Mouse (Mus musculus) G1E (cell line): ENCODE data around the gene Aen.

ENCODE experiments used
- CTCF ChIP-seq: IDR thresholded peaks from 2 replicates; pipeline ENCODE4 v1.5.1; 2012; ENCODE audit warnings: low read depth, low read length, inconsistent platforms, mixed read lengths
- GATA1 ChIP-seq: IDR thresholded peaks from 2 replicates; pipeline ENCODE4 v1.6.1; 2012; ENCODE audit warnings: borderline replicate concordance, low read length, inconsistent platforms, mixed read lengths

GRCm38 (mm10) chr7:78882469-78882837 lies 13.2 kb upstream of the Aen start:
- TF ChIP-seq CTCF (no peak), GATA1 (no peak)
